Mouse (Mus musculus): ENCODE data around the gene Tspan8. TPM values are rescaled to one million over a fixed set of nuclear protein-coding genes. Genes with fewer than 3 reads are reported as not detected.

Tspan8 gene
- polyA plus RNA-seq, 1 experiment from 2014 or later, result 106 TPM

- Histone ChIP-seq H3K9me3 (replicated peaks; ENCODE audit: low read length) (no peaks in the 10 kb centered on the region), H3K4me2 (ENCODE audit: low read length) (no peak overlapping the region)
- no peak for ATAC-seq (replicated peaks; ENCODE audit: low FRiP score, low read depth)
Measured at GRCm38 (mm10) chr10:115897235-115897634, 80.6 kb downstream of the Tspan8 start.

More at GRCm38 (mm10) chr10:115897235-115897634, 80.6 kb downstream of the Tspan8 start:
- no peak for DNase-seq (ENCODE audit: low spot score)
- 67% methylated on average over 7 of the region's 7 CpGs for WGBS
- H3K4me1 ChIP-seq (replicated peaks; ENCODE audit: insufficient read depth, low read length), result no peaks in the 10 kb centered on the region
- no peak overlapping the region for H3K4me3 ChIP-seq (replicated peaks; ENCODE audit: low read depth, low read length)
- no peak overlapping the region for H3K9ac ChIP-seq (ENCODE audit: low read depth, low read length)
- no peak overlapping the region for H3K27ac ChIP-seq
- no peaks in the 10 kb centered on the region for H3K36me3 ChIP-seq (ENCODE audit: insufficient read depth, low read length)
- no peak for TF ChIP-seq CTCF (IDR thresholded peaks at IDR 0.05; ENCODE audit: low read depth)
- no peaks in the 10 kb centered on the region for H3K27me3 ChIP-seq (ENCODE audit: insufficient read depth, low read length)

Other genes with a start within 250 kb of the Tspan8 start
- gene A930009A15Rik, start 246.8 kb upstream of the Tspan8 start, polyA plus RNA-seq (2015; fragmentation: Nextera tagmentation; extraction: Ambion mirVana), result 0.14 TPM in 1 of 2 replicates, not detected in the other
- gene Lgr5, start 229.1 kb upstream of the Tspan8 start, polyA plus RNA-seq (2015; fragmentation: Nextera tagmentation; extraction: Ambion mirVana), result 3.7 and 4.4 TPM in 2 replicates
- 2.1 and 2.2 TPM in 2 replicates for gene Ptprr, start 201.4 kb downstream of the Tspan8 start, polyA plus RNA-seq (2015; fragmentation: Nextera tagmentation; extraction: Ambion mirVana)